Mouse (Mus musculus) olfactory bulb, adult 2 months (tissue): ENCODE measurements at regions not wholly inside any gene's neighbourhood (a gene's known extent, or its start where the extent isn't known, plus 50 kb on each side); places are given as distances from the start of the nearest gene placed in this dataset.

ENCODE experiments used
- CTCF ChIP-seq: fragments of 200-500 bp; IDR thresholded peaks from 2 replicates; pipeline ENCODE4 v1.5.1; 2012; ENCODE audit warnings: low read depth, mild to moderate bottlenecking, low read length, moderate library complexity; ENCODE audit not compliant: insufficient read depth
- POLR2A ChIP-seq: fragments of 200-500 bp; IDR thresholded peaks from 2 replicates; pipeline ENCODE4 v1.6.1; 2012; ENCODE audit warnings: mild to moderate bottlenecking, low read depth, low read length, moderate library complexity; ENCODE audit not compliant: insufficient read depth

DNA sequence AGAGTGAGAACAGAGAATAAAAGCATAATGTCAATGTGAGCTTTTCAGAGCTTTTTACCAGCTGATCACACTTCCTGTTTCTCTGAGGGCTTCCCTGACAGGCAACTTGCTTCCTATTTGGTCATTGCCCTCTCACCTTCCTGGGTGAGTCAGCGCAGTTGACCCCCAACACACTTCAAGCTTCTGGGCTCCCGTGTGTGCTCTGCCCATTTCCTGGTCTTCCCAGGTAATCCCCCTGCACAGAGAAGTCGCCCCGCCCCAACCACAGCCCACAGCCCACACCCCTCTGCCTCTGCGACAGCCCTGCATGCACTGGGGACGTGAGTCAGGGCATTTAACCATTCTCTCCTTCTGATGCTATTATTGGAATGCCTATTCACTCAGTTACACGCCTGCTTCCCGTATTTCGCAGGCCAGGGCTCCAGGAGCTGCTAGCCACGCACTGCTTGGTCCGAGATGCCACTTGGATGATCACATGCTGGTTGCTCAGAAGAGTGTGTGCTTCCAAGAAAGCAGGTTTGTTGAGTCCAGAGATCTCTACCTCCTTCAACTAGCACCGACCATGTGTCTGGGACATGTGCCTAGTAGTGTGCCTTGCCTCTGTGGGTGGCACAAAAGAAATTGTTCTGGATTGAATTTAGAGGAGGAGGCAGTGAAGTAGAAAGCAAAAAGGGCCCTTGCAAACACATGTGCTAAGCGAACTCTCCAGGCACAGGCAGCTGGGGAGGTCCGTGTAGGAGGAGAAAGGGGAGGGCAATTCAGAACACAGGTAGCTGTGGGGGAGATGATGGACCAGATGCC is 227.4 kb downstream of the Pik3r1 start:
- TF ChIP-seq POLR2A (no peak), CTCF (no peak)
